In genomic region chr6:140894467-140894866, GRCm38 (mm10) we compare ENCODE assay signal across 9 mouse cellular contexts.
DNase-seq lines count a peak whose midpoint lies in the region; ATAC-seq and TF ChIP-seq lines count a peak whose summit lies in the region.
"Had no signal": no experiment of that assay in that cellular context is flagged by ENCODE, and none has a peak within 500 bp of the region (broad histone marks: within the 10 kb centered on the region; RNA-seq: fewer than 3 reads in every experiment).

No protein-coding gene starts in this region.

- peak overlapping the region; percentile 3; the same call in 1 of the 2 replicates for H3K27ac ChIP-seq in intestine, embryonic 14.5 days (ENCODE audit: low read depth)
- no peak overlapping the region for H3K27ac ChIP-seq in intestine, postnatal 0 days (ENCODE audit: low read depth, low read length)
- H3K27ac ChIP-seq in kidney, embryonic 14.5 days (ENCODE audit: low read depth, low read length), result no peak overlapping the region; the same call in 1 of the 2 replicates
- H3K27ac ChIP-seq in heart, embryonic 11.5 days (ENCODE audit: low read depth, low read length), result no peak overlapping the region
- H3K27ac ChIP-seq: forebrain, embryonic 15.5 days; macrophage had no signal

- DNase-seq in intestine, embryonic 14.5 days (ENCODE audit: low spot score), result no peak
- peak; percentile 47 for DNase-seq in cerebellum, adult 9-11 months
- DNase-seq in retina, postnatal 1 day, result peak; percentile 30
- DNase-seq in lung, adult 18-20 months, result no peak

- H3K36me3 ChIP-seq in intestine, embryonic 14.5 days (ENCODE audit: control insufficient read depth, insufficient read depth, low read length), result no peaks in the 10 kb centered on the region
- H3K36me3 ChIP-seq in intestine, postnatal 0 days (ENCODE audit: control insufficient read depth, insufficient read depth), result no peaks in the 10 kb centered on the region
- no peaks in the 10 kb centered on the region for H3K36me3 ChIP-seq in kidney, embryonic 14.5 days (ENCODE audit: control insufficient read depth, insufficient read depth, low read length)
- H3K36me3 ChIP-seq in heart, embryonic 11.5 days (ENCODE audit: control insufficient read depth, insufficient read depth, low read length), result no peaks in the 10 kb centered on the region
- H3K36me3 ChIP-seq: forebrain, embryonic 15.5 days had no signal

- H3K9ac ChIP-seq in intestine, embryonic 14.5 days (ENCODE audit: low read length), result no peak overlapping the region
- no peak overlapping the region for H3K9ac ChIP-seq in intestine, postnatal 0 days (ENCODE audit: low read depth, low read length)
- no peak overlapping the region for H3K9ac ChIP-seq in kidney, embryonic 14.5 days (ENCODE audit: low read depth, low read length)
- H3K9ac ChIP-seq in heart, embryonic 11.5 days (ENCODE audit: low read depth, low read length), result no peak overlapping the region
- H3K9ac ChIP-seq: forebrain, embryonic 15.5 days had no signal

- H3K9me3 ChIP-seq in intestine, embryonic 14.5 days (ENCODE audit: control insufficient read depth, low read length), result no peaks in the 10 kb centered on the region
- no peaks in the 10 kb centered on the region for H3K9me3 ChIP-seq in intestine, postnatal 0 days (ENCODE audit: control insufficient read depth)
- H3K9me3 ChIP-seq in kidney, embryonic 14.5 days (ENCODE audit: control insufficient read depth, low read length), result no peaks in the 10 kb centered on the region
- no peaks in the 10 kb centered on the region for H3K9me3 ChIP-seq in heart, embryonic 11.5 days (replicated peaks; ENCODE audit: control insufficient read depth, low read length)
- H3K9me3 ChIP-seq: forebrain, embryonic 15.5 days had no signal

- peaks cover 3% of the 10 kb centered on the region for H3K4me1 ChIP-seq in intestine, embryonic 14.5 days (replicated peaks; ENCODE audit: control insufficient read depth, insufficient read depth, low read length)
- H3K4me1 ChIP-seq in intestine, postnatal 0 days (replicated peaks; ENCODE audit: control insufficient read depth, insufficient read depth, low read length), result no peaks in the 10 kb centered on the region
- H3K4me1 ChIP-seq in kidney, embryonic 14.5 days (ENCODE audit: control insufficient read depth, insufficient read depth, low read length), result 0 out of 2 replicates have a peak, but pooled peaks cover 4% of the 10 kb centered on the region
- no peaks in the 10 kb centered on the region for H3K4me1 ChIP-seq in heart, embryonic 11.5 days (ENCODE audit: control insufficient read depth, insufficient read depth, low read length)

- ATAC-seq in intestine, embryonic 14.5 days (replicated peaks; ENCODE audit: low FRiP score, low TSS enrichment, low read depth), result no peak
- no peak for ATAC-seq in intestine, postnatal 0 days
- ATAC-seq in kidney, embryonic 14.5 days (ENCODE audit: low FRiP score, low TSS enrichment), result peak; percentile 60; the same call in 1 of the 2 replicates
- no peak for ATAC-seq in heart, embryonic 11.5 days (replicated peaks; ENCODE audit: insufficient number of reproducible peaks, low FRiP score, low TSS enrichment)
- ATAC-seq: forebrain, embryonic 15.5 days had no signal

- 43% methylated on average over 11 of the region's 11 CpGs for WGBS in intestine, embryonic 14.5 days
- WGBS in intestine, postnatal 0 days, result 62% methylated on average over 11 of the region's 11 CpGs
- WGBS in kidney, embryonic 14.5 days, result 36% methylated on average over 11 of the region's 11 CpGs
- 70% methylated on average over 11 of the region's 11 CpGs for WGBS in heart, embryonic 11.5 days (ENCODE audit: insufficient replicate concordance)

- no peak overlapping the region for H3K4me3 ChIP-seq in intestine, embryonic 14.5 days (ENCODE audit: low read depth, low read length)
- H3K4me3 ChIP-seq in intestine, postnatal 0 days (ENCODE audit: low read depth, low read length), result no peak overlapping the region
- H3K4me3 ChIP-seq in kidney, embryonic 14.5 days (ENCODE audit: low read length), result no peak overlapping the region
- H3K4me3 ChIP-seq in heart, embryonic 11.5 days (ENCODE audit: low read depth, low read length), result no peak overlapping the region
- H3K4me3 ChIP-seq: forebrain, embryonic 15.5 days had no signal

- TF ChIP-seq CTCF in intestine, postnatal 0 days (IDR thresholded peaks at IDR 0.05; ENCODE audit: low read depth), result no peak

- H3K4me2 ChIP-seq in intestine, embryonic 14.5 days (ENCODE audit: low read length), result no peak overlapping the region
- H3K4me2 ChIP-seq in intestine, postnatal 0 days (replicated peaks; ENCODE audit: low read depth), result no peak overlapping the region
- H3K4me2 ChIP-seq in kidney, embryonic 14.5 days (replicated peaks; ENCODE audit: low read depth, low read length), result no peak overlapping the region
- no peak overlapping the region for H3K4me2 ChIP-seq in heart, embryonic 11.5 days
- H3K4me2 ChIP-seq: forebrain, embryonic 15.5 days had no signal

- no peaks in the 10 kb centered on the region for H3K27me3 ChIP-seq in intestine, embryonic 14.5 days (replicated peaks; ENCODE audit: control insufficient read depth, insufficient read depth, low read length)
- no peaks in the 10 kb centered on the region for H3K27me3 ChIP-seq in intestine, postnatal 0 days (replicated peaks; ENCODE audit: control insufficient read depth, insufficient read depth, low read length)
- no peaks in the 10 kb centered on the region for H3K27me3 ChIP-seq in kidney, embryonic 14.5 days (ENCODE audit: control insufficient read depth, insufficient read depth, low read length)
- H3K27me3 ChIP-seq in heart, embryonic 11.5 days (ENCODE audit: control insufficient read depth, insufficient read depth, low read length), result no peaks in the 10 kb centered on the region
- H3K27me3 ChIP-seq: forebrain, embryonic 15.5 days had no signal

Comparison
In these comparisons a context has a peak if more than half of its experiments do, and no peak if none do; other contexts are left out.
1. DNase-seq: peak in cerebellum, adult 9-11 months (single experiment) and retina, postnatal 1 day (single experiment); none in intestine, embryonic 14.5 days (single experiment) and lung, adult 18-20 months (0 of 2).